Mouse (Mus musculus) gastrocnemius, adult 8-10 months (tissue): ENCODE measurements around the gene Gba. TPM values are rescaled to one million over a fixed set of nuclear protein-coding genes. Genes with fewer than 3 reads are reported as not detected.

Source experiments
- DNase-seq, 2 experiments: peaks; one replicate each; pipeline ENCODE4 v3.0.0; 2022; ENCODE audit warnings: low spot score in 2 of 2
- microRNA-seq: library from miRNA; unstranded; fragments of <30 nt; microRNA quantifications from one replicate; pipeline ENCODE4 v1.2.0, GENCODE M21; 2022
- total RNA-seq, 4 experiments: library from RNA; stranded (reverse); gene quantifications; 2 replicates each; pipeline ENCODE4 v1.2.4; 2022

The Gba gene
- total RNA-seq, 4 experiments from 2014 or later: 14.4 to 21.5 (median 19.2) TPM

DNA sequence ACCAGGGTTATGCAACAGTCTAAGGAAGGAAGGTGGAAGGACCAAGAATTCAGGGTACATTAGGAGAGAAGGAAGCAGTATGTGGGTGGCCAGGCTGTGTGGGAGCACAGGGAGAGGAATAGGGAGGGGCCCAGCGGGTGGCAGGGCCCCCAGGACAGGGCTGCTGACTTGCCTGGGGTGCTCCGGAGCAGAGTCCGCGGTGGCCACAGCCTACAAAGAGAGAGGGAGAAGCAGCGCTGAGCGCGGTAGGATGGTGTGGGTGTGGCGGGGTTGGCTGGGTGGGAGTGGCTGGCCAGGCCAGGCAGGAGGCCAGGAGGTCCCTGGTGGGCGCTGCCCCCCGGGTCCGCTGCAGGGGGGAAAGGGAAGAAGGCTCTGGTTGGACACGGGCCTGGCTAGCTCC is 35.8 kb downstream of the Gba start:
- DNase-seq: no peak

GRCm38 (mm10) chr3:89242331-89242895 is 39.7 kb downstream of the Gba start:
- DNase-seq: no peak

DNA sequence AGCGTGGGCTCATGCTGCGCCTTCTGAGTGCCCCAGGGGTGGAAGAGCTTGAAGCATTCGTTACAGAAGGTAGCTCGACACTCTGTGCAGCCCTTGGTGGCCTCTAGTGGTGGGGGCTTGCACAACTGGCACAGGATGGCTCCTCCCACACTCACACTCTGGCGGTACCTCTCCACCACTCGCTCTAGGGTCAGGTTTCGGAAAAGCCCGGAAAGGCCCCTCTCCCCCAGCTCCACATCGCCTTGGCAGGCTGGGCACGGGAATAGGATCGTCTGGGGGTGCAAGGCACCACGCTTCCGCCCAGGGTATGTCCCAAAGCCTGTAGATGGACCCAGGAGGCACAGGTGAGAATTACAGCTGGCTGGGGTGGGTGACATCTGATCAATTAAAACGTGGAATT is 40.9 kb downstream of the Gba start:
- no peak for DNase-seq

DNA sequence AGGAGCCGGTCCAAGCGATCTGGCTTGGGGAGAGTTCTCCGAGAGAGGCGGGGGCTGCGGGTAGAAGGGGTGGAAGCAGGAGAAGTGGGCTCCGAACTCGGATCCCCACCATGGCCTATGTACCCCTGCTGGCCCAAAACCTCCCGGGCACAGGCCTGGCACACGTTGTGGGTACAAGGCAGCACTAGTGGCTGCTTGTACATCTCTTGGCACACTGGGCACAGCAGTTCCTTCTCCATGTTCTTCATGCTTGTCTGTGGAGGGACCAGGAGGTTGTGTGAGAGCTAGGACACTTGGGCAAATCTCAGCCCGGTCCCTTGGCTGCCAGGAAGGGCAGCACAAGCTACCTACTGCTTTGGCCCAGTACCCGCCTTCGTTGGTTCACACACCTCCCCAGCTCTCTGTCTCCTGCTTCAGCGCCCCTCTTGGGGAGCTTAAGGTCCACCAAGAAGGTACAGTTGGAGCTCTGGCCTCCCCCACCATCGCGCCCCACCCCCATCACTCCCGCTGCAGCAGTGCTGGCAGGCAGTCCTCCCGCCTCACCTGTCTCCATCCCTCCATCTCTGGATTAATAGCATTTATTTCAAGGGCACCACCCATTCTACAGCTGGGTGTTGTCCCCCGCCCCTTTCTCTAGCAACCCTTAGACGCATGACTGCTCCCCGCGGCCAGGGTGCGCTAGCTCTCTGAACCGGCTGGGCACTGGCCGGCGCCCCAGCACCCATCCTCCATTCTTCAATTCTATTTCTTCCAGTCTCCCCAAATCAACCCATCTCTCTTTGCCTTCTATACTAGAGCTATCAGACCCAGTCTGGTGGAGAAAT is 41.6 kb downstream of the Gba start:
- DNase-seq: no peak

DNA sequence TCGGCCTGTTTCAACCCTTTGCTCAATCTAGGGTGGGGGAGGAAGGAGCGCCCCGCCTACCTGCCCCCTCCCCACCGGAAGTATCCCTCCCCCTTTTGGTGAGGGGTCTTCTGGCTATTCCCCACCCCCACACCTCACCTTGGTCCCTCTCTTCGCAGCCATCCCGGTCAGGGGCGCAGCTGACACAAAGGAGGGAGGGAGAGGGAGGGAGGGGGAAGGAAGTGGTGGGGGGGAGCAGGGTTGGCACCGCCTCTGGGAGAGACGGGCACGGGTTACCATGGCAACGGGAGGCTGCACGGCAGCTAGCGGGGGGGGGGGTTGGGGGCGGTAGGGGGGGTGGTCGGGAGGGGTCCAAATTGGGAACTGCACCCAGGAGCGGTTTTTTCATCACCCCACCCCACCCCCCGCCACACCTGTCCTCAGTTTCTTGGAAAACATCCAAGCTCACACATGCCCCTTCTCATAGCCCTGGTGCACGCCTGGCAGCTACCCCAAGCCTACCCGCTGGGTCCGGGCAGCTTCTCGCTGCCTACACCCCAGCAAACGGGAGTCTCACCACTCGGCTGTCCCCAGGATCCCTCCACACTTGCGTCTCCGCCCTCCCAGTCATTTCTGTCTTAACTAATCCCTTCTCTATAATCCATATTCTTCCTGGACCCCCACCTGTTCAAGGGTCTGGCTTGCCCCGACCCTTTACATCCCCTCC is 42.4 kb downstream of the Gba start:
- DNase-seq: no peak

GRCm38 (mm10) chr3:89245688-89246171 is 43.0 kb downstream of the Gba start, which contains the start of gene Krtcap2:
Gene Krtcap2, plus strand, starts transcription at chr3:89245966.
- no peak for DNase-seq

GRCm38 (mm10) chr3:89246261-89247100 is 43.8 kb downstream of the Gba start, which contains the start of gene Trim46:
Gene Trim46, minus strand, starts transcription at chr3:89246309.
- peak; percentile 73 to 82 for DNase-seq

GRCm38 (mm10) chr3:89247466-89247865 is 44.7 kb downstream of the Gba start:
- no peak for DNase-seq

GRCm38 (mm10) chr3:89250435-89251040 is 47.8 kb downstream of the Gba start:
- no peak for DNase-seq

- DNase-seq: no peak
Measured at GRCm38 (mm10) chr3:89251365-89251895, 48.7 kb downstream of the Gba start.

- no peak for DNase-seq
Measured at GRCm38 (mm10) chr3:89254994-89255393, 52.3 kb downstream of the Gba start.

- DNase-seq: no peak
Measured at GRCm38 (mm10) chr3:89256177-89256576, 53.4 kb downstream of the Gba start.

Small RNA genes within 50 kb of the gene (microRNA-seq; reads per million reads assigned to microRNA genes)
- gene Mir92b: 26.6 reads per million, percentile 27 among the genes with 10 or more reads in this experiment

Other genes with a start within 250 kb of the Gba start
- 10 to 100 TPM; 15.5 to 22.2 (median 18.9) TPM for gene Rusc1, start 109.6 kb upstream of the Gba start, total RNA-seq
- not detected for gene Gm43738, start 101.8 kb upstream of the Gba start, total RNA-seq
- 10 to 100 TPM; 25.9 to 30.1 (median 27.9) TPM for gene Fdps, start 101.0 kb upstream of the Gba start, total RNA-seq
- gene Pklr, start 66.8 kb upstream of the Gba start, total RNA-seq: under 1 TPM in 1 of 4 experiments, not detected in 3; 0.11 TPM
- under 1 TPM in 3 of 4 experiments, not detected in 1; 0.44 to 0.68 (median 0.51) TPM for gene Hcn3, start 42.7 kb upstream of the Gba start, total RNA-seq
- gene Clk2, start 38.1 kb upstream of the Gba start, total RNA-seq: 10 to 100 TPM; 13.6 to 21.5 (median 15.1) TPM
- gene Scamp3, start 25.5 kb upstream of the Gba start, total RNA-seq: 10 to 100 TPM; 35.7 to 40.0 (median 37.3) TPM
- 10 to 100 TPM; 19.2 to 22.6 (median 20.3) TPM for gene Fam189b, start 19.8 kb upstream of the Gba start, total RNA-seq
- gene Thbs3, start 12.3 kb downstream of the Gba start, total RNA-seq: 1 to 10 TPM; 1.8 to 6.1 (median 3.4) TPM
- 10 to 100 TPM; 32.0 to 44.5 (median 38.3) TPM for gene Mtx1, start 24.2 kb downstream of the Gba start, total RNA-seq
- gene Muc1, start 26.1 kb downstream of the Gba start, total RNA-seq: 1 to 10 TPM in 1 of 4 experiments, under 1 TPM in 3; 0.24 to 1.0 (median 0.52) TPM
- gene Krtcap2, start 43.0 kb downstream of the Gba start, total RNA-seq: 10 to 100 TPM; 64.7 to 88.3 (median 74.6) TPM
- gene Trim46, start 43.4 kb downstream of the Gba start, total RNA-seq: under 1 TPM; 0.10 to 0.45 (median 0.11) TPM
- gene Dpm3, start 56.4 kb downstream of the Gba start, total RNA-seq: 10 to 100 TPM; 15.9 to 28.8 (median 19.6) TPM
- gene Slc50a1, start 67.6 kb downstream of the Gba start, total RNA-seq: 1 to 10 TPM; 6.3 to 9.0 (median 7.7) TPM
- gene Efna1, start 78.2 kb downstream of the Gba start, total RNA-seq: 10 to 100 TPM in 1 of 4 experiments, 1 to 10 TPM in 3; 8.7 to 10.8 (median 8.8) TPM
- not detected for gene Efna3, start 120.0 kb downstream of the Gba start, total RNA-seq
- gene Efna4, start 135.1 kb downstream of the Gba start, total RNA-seq: not detected
- gene Adam15, start 147.1 kb downstream of the Gba start, total RNA-seq: 10 to 100 TPM; 13.0 to 17.0 (median 16.4) TPM
- under 1 TPM in 1 of 4 experiments, not detected in 3; 0.13 TPM for gene Dcst2, start 159.0 kb downstream of the Gba start, total RNA-seq
- not detected for gene Dcst1, start 162.3 kb downstream of the Gba start, total RNA-seq
- gene Zbtb7b, start 191.8 kb downstream of the Gba start, total RNA-seq: 10 to 100 TPM; 24.0 to 29.5 (median 27.7) TPM
- 1 to 10 TPM in 1 of 4 experiments, not detected in 3; 2.8 TPM for gene Lenep, start 199.9 kb downstream of the Gba start, total RNA-seq
- gene Flad1, start 208.9 kb downstream of the Gba start, total RNA-seq: 10 to 100 TPM; 37.8 to 46.1 (median 41.6) TPM
- gene Cks1b, start 215.5 kb downstream of the Gba start, total RNA-seq: 1 to 10 TPM; 2.3 to 3.4 (median 2.6) TPM
- gene Shc1, start 215.5 kb downstream of the Gba start, total RNA-seq: 10 to 100 TPM; 14.1 to 20.6 (median 17.7) TPM
- 10 to 100 TPM in 3 of 4 experiments, 1 to 10 TPM in 1; 9.2 to 12.3 (median 10.1) TPM for gene Pygo2, start 227.3 kb downstream of the Gba start, total RNA-seq
- gene Pbxip1, start 233.8 kb downstream of the Gba start, total RNA-seq: 100 to 1,000 TPM; 248 to 302 (median 260) TPM